Mouse (Mus musculus) embryonic facial prominence, embryonic 13.5 days (tissue): Measurements from ENCODE around the gene Cdc42ep5. TPM values are rescaled to one million over a fixed set of nuclear protein-coding genes. Genes with fewer than 3 reads are reported as not detected.
A peak's percentile ranks its signal among the peaks of the same experiment; 100 is the strongest.

Source experiments
- ATAC-seq: fragments of 200-750 bp; cut with Nextera tagmentation; 2 replicates; pipeline ENCODE4 v1.8.0; 2017; ENCODE audit warnings: low read depth; ENCODE audit not compliant: insufficient number of reproducible peaks, insufficient read depth, low FRiP score, low TSS enrichment
- H3K27ac ChIP-seq: fragments of 300-500 bp; sonication (generic); 2 replicates; pipeline ENCODE4 v1.5.1; 2015; ENCODE audit warnings: moderate library complexity, mild to moderate bottlenecking, inconsistent platforms
- H3K27me3 ChIP-seq: fragments of 300-500 bp; sonication (generic); 2 replicates; pipeline ENCODE4 v1.6.1; 2015; ENCODE audit warnings: mild to moderate bottlenecking, inconsistent platforms
- H3K36me3 ChIP-seq: fragments of 300-500 bp; sonication (generic); 2 replicates; pipeline ENCODE4 v1.6.1; 2015; ENCODE audit warnings: mild to moderate bottlenecking, inconsistent platforms
- H3K4me1 ChIP-seq: fragments of 300-500 bp; sonication (generic); 2 replicates; pipeline ENCODE4 v1.6.1; 2015; ENCODE audit warnings: inconsistent platforms
- H3K4me2 ChIP-seq: fragments of 300-500 bp; sonication (generic); 2 replicates; pipeline ENCODE4 v1.6.1; 2015; ENCODE audit warnings: moderate library complexity, mild to moderate bottlenecking, inconsistent platforms
- H3K4me3 ChIP-seq: fragments of 300-500 bp; sonication (generic); 2 replicates; pipeline ENCODE4 v1.5.1; 2015; ENCODE audit warnings: mild to moderate bottlenecking, inconsistent platforms
- H3K9ac ChIP-seq: fragments of 300-500 bp; sonication (generic); 2 replicates; pipeline ENCODE4 v1.6.1; 2015; ENCODE audit warnings: mild to moderate bottlenecking, inconsistent platforms
- H3K9me3 ChIP-seq: fragments of 300-500 bp; sonication (generic); 2 replicates; pipeline ENCODE4 v1.6.1; 2016; ENCODE audit warnings: inconsistent platforms
- WGBS: fragments of 180-500 bp; shearing (Covaris S2); methylation state at CpG from one replicate; pipeline ENCODE4 v1.1.7; 2015; ENCODE audit warnings: mixed read lengths; 5-methylcytosine and 5-hydroxymethylcytosine counted together
- polyA plus RNA-seq: library from polyadenylated mRNA; unstranded; fragments of >200 nt; fragmentation: Nextera tagmentation; extraction: Ambion mirVana; gene quantifications from 2 replicates; pipeline ENCODE4 v1.2.1, GENCODE M21; 2015

The Cdc42ep5 gene
- polyA plus RNA-seq, 1 experiment from 2014 or later = 71.0 TPM

DNA sequence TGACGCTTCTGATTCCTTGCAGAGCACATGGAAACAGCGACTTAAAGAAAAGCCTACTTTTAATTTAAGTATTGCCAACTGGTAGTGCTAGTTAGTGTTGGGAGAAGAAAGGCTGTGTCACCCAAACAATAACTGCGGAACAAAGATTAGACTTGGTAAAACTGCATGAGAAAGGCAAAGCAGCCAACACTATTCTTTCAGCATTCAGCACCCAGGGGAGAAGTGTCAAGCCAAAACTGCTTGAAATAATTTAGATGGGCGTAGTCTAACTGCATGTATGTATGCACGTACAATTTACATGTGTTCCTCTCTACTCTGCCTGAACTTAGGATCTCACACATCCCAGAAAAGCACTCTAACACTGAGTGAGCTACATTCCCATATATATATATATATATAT, 10.3 kb downstream of the Cdc42ep5 start:
- Histone ChIP-seq H3K27me3 (peaks cover 11% of the 10 kb centered on the region), H3K27ac (no peak overlapping the region), H3K4me1 (peaks cover 12% of the 10 kb centered on the region), H3K9ac (no peak overlapping the region), H3K4me3 (no peak overlapping the region), H3K36me3 (peaks cover 8% of the 10 kb centered on the region), H3K9me3 (no peaks in the 10 kb centered on the region), H3K4me2 (no peak overlapping the region)
- WGBS = 76% methylated on average over 5 of the region's 5 CpGs
- ATAC-seq = no peak

DNA sequence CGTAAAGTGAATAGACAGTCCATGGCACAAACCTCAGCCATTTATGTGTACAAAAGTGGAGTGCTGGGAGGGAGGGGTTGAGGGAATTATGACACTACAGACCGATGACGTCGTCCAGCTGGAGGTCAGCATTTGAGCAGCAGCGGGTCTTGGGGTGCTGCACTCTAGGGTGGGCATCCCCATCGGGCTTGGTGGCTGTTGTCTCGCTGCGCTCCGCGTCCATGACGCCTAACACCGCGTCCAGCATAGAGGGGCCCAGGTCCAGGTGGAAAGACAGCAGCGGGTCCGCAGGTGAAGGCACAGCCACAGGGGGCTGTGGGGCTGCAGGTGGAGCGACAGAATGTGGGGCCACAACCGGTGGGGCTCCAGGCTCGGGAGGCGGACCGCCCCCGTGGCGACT, 13.4 kb downstream of the Cdc42ep5 start:
- 0 out of 2 replicates have a peak overlapping the region, but pooled peaks have one; percentile 3 for H3K4me2 ChIP-seq
- H3K4me3 ChIP-seq = peak overlapping the region; percentile 67

DNA sequence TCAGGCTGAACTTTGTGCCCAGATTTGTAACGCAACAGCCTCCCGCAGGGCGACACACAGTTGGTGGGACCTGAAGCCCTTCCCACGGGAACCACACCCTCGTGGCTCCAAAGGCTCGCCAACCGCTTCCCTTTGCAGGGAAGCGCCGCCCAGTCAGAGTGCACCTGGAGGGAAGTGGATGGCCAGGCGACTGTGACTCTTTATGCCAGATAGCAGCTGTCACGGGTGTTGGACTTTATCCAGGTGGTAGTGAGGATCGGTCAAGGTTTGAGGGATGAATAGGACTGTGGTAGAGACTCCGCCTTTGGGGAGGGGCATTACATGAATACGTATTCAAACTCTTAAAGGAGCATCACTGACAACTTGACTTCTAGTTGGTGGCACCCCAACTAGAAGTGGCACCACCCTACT, 13.8 kb downstream of the Cdc42ep5 start:
- H3K27ac ChIP-seq = no peak overlapping the region
- ATAC-seq = no peak
- H3K9ac ChIP-seq = no peak overlapping the region

More for the DNA sequence above, 13.4 kb downstream of the Cdc42ep5 start:
- no peaks in the 10 kb centered on the region for H3K9me3 ChIP-seq
- no peak for ATAC-seq
- H3K36me3 ChIP-seq = peaks cover 29% of the 10 kb centered on the region
- H3K4me1 ChIP-seq = peaks cover 29% of the 10 kb centered on the region
- no peak overlapping the region for H3K27ac ChIP-seq
- peaks cover 11% of the 10 kb centered on the region for H3K27me3 ChIP-seq
- no peak overlapping the region for H3K9ac ChIP-seq
- WGBS = 33% methylated on average over 22 of the region's 22 CpGs

DNA sequence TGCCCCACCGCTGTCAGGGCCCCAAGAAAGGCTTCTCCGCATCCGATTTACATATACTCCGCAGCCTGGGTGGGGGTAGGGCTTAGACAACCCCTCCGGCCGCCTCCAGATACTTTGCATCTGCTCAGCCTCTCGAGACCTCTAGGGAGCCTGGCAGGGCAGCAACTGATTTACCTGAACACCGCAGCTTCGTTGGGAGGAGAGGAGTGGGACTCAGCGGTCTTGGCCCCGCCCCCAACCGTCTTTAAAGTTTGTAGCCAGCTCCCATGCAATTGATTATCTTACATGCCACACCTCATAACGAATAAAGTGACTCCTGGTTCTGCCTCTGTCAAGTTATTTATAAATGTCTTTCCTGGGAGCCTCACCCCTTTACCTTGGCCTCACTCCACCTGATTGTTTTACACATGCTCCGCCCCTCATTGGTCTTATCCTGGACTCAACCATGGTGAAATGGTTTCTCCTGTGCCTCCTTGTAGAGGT, 14.6 kb downstream of the Cdc42ep5 start, which contains the start of gene Leng9:
Leng9 (minus strand) TSS at position 316 of the 483 bp plus-strand sequence.
- Histone ChIP-seq H3K9ac (peak within 1 kb of the TSS; percentile 83), H3K9me3 (no peaks in the 10 kb centered on the region), H3K36me3 (peaks cover 41% of the 10 kb centered on the region), H3K27ac (peak within 1 kb of the TSS; percentile 92), H3K4me1 (peaks cover 29% of the 10 kb centered on the region), H3K27me3 (peaks cover 11% of the 10 kb centered on the region), H3K4me2 (peak within 1 kb of the TSS; percentile 85), H3K4me3 (peak within 1 kb of the TSS; percentile 67)
- 3% methylated on average over 14 of the region's 14 CpGs for WGBS
- peak; percentile 3; the same call in 1 of the 2 replicates for ATAC-seq

More for the DNA sequence above, 13.8 kb downstream of the Cdc42ep5 start:
- H3K4me2 ChIP-seq = peak overlapping the region; percentile 85
- WGBS = 25% methylated on average over 14 of the region's 14 CpGs
- peaks cover 34% of the 10 kb centered on the region for H3K36me3 ChIP-seq
- H3K4me1 ChIP-seq = peaks cover 29% of the 10 kb centered on the region
- H3K27me3 ChIP-seq = peaks cover 11% of the 10 kb centered on the region
- no peaks in the 10 kb centered on the region for H3K9me3 ChIP-seq
- peak overlapping the region; percentile 67 for H3K4me3 ChIP-seq

- H3K4me2 ChIP-seq = peak overlapping the region; percentile 85
- peak overlapping the region; percentile 83 for H3K9ac ChIP-seq
- WGBS = under 1% methylated on average over 64 of the region's 64 CpGs
- peak; percentile 67 for ATAC-seq
- no peaks in the 10 kb centered on the region for H3K9me3 ChIP-seq
- peaks cover 11% of the 10 kb centered on the region for H3K27me3 ChIP-seq
- H3K36me3 ChIP-seq = peaks cover 48% of the 10 kb centered on the region
- H3K4me3 ChIP-seq = peak overlapping the region; percentile 67
- peaks cover 29% of the 10 kb centered on the region for H3K4me1 ChIP-seq
- peak overlapping the region; percentile 92 for H3K27ac ChIP-seq
Observed at GRCm38 (mm10) chr7:4149209-4150054, 15.2 kb downstream of the Cdc42ep5 start.

DNA sequence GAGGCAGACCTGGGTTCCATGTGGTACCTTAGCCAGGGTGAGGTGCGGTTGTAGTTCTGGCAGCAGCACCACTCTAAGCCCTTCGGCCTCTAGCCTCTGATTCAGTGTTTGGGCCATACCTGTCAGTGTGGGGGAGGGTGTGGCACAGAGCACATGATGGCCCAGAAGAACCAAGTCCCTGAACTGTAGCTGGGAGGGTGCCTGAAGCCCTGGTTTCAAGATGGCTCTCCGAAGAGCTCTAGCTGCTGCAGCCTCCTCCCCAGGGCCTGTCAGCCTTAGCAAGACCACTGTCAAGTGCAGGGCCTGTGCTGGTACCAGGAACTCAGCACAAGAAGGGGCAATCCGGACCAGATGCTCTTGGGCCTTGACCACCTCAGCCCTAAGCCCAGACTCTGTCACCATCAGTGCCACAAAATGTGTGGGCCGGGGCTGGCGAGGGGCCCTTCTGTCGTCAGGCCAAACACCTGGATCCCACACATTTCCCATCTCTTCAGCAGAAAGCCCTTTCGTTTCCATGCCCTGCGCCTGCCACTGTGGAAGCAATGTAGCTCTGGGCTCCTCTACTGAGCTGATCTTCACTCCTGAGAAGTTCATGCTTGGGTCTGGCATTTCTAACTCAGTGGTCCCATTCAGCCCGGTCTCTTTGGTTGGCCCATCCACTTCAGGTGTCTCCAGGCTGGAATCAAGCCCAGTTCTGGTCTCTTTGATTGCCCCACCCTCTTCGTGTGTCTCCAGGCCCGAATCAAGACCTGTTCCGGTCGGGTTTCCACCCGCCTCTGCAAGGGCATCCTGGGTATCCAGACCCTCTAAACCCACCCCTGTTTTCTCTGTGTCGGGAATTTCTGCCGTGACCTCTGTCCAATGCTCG, 16.1 kb downstream of the Cdc42ep5 start:
- Histone ChIP-seq H3K27me3 (peaks cover 11% of the 10 kb centered on the region), H3K4me1 (peaks cover 29% of the 10 kb centered on the region), H3K9ac (peak overlapping the region; percentile 83), H3K27ac (peak overlapping the region; percentile 92), H3K9me3 (no peaks in the 10 kb centered on the region), H3K4me2 (peak overlapping the region; percentile 85), H3K4me3 (peak overlapping the region; percentile 67), H3K36me3 (peaks cover 56% of the 10 kb centered on the region)
- ATAC-seq = no peak
- WGBS = 26% methylated on average over 18 of the region's 18 CpGs

GRCm38 (mm10) chr7:4147836-4148235, 16.8 kb downstream of the Cdc42ep5 start:
- Histone ChIP-seq H3K9ac (no peak overlapping the region), H3K27ac (peak overlapping the region; percentile 92; the same call in 1 of the 2 replicates), H3K9me3 (no peaks in the 10 kb centered on the region), H3K27me3 (peaks cover 11% of the 10 kb centered on the region), H3K36me3 (peaks cover 63% of the 10 kb centered on the region), H3K4me1 (peaks cover 29% of the 10 kb centered on the region), H3K4me3 (no peak overlapping the region), H3K4me2 (peak overlapping the region; percentile 85; the same call in 1 of the 2 replicates)
- ATAC-seq = no peak
- WGBS = 70% methylated on average over 4 of the region's 4 CpGs

GRCm38 (mm10) chr7:4147371-4147770, 17.3 kb downstream of the Cdc42ep5 start:
- no peak for ATAC-seq
- Histone ChIP-seq H3K9ac (no peak overlapping the region), H3K9me3 (no peaks in the 10 kb centered on the region), H3K4me1 (peaks cover 29% of the 10 kb centered on the region), H3K27ac (no peak overlapping the region), H3K4me3 (no peak overlapping the region), H3K27me3 (peaks cover 8% of the 10 kb centered on the region), H3K4me2 (no peak overlapping the region), H3K36me3 (peaks cover 68% of the 10 kb centered on the region)
- 92% methylated on average over 20 of the region's 20 CpGs for WGBS

- WGBS = 93% methylated on average over 23 of the region's 23 CpGs
Observed at GRCm38 (mm10) chr7:4146241-4147180, 18.1 kb downstream of the Cdc42ep5 start.

DNA sequence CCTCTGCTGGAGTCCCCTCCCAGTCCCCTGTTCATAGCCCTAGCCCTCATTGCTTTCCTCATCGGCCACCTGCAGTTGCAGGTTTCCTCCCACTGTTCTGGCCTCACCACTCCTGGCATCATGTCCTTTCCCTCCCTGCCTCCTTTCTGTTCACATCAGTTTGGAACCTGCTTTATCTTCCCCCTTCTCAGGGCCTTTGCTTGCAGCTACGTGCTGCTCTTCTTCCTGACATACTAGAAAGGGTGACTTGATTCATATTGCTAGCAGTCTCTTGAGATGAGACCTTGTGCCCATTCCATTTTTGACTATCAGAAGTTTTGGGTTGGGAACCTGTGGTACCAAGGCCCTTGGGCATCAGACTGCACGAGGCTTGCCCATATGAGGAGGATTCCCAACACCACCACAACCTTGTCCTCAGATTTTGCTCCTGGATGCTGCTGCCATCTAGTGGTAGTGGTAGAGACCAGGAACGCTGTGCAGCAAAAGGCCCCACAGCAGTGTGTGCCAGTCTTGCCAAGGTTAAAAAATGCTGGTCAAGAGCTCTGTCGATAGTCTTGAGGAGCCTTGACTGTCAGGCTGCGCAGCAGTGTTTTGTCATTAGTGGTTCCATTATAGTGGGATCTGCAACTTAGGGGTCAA, 19.0 kb downstream of the Cdc42ep5 start:
- H3K4me2 ChIP-seq = no peak overlapping the region
- peaks cover 27% of the 10 kb centered on the region for H3K4me1 ChIP-seq
- ATAC-seq = no peak
- peaks cover 77% of the 10 kb centered on the region for H3K36me3 ChIP-seq
- no peak overlapping the region for H3K27ac ChIP-seq
- H3K27me3 ChIP-seq = no peaks in the 10 kb centered on the region; the same call in 1 of the 2 replicates
- no peaks in the 10 kb centered on the region for H3K9me3 ChIP-seq
- WGBS = 64% methylated on average over 6 of the region's 6 CpGs
- H3K4me3 ChIP-seq = no peak overlapping the region
- H3K9ac ChIP-seq = no peak overlapping the region

More at GRCm38 (mm10) chr7:4146241-4147180, 18.1 kb downstream of the Cdc42ep5 start:
- Histone ChIP-seq H3K27me3 (peaks cover 6% of the 10 kb centered on the region), H3K36me3 (peaks cover 75% of the 10 kb centered on the region), H3K27ac (no peak overlapping the region), H3K4me2 (no peak overlapping the region), H3K4me1 (peaks cover 29% of the 10 kb centered on the region), H3K9ac (no peak overlapping the region), H3K4me3 (no peak overlapping the region), H3K9me3 (no peaks in the 10 kb centered on the region)
- no peak for ATAC-seq
